ENCODE assay signal across 21 mouse cellular contexts in genomic region chr17:23877166-23877565, GRCm38 (mm10). TPM values are rescaled to one million over a fixed set of nuclear protein-coding genes. Genes with fewer than 3 reads are reported as not detected.
DNase-seq lines count a peak whose midpoint lies in the region; ATAC-seq lines count a peak whose summit lies in the region.
"Had no signal": no experiment of that assay in that cellular context is flagged by ENCODE, and none has a peak within 500 bp of the region (broad histone marks: within the 10 kb centered on the region; RNA-seq: fewer than 3 reads in every experiment).

No protein-coding gene starts in this region.

- WGBS in embryonic facial prominence, embryonic 14.5 days, result 71% methylated on average over 2 of the region's 2 CpGs
- 80% methylated on average over 2 of the region's 2 CpGs for WGBS in embryonic facial prominence, embryonic 10.5 days
- 77% methylated on average over 2 of the region's 2 CpGs for WGBS in hindbrain, embryonic 15.5 days
- 85% methylated on average over 2 of the region's 2 CpGs for WGBS in hindbrain, embryonic 12.5 days
- WGBS in midbrain, embryonic 15.5 days, result 67% methylated on average over 2 of the region's 2 CpGs
- WGBS in midbrain, embryonic 13.5 days, result 74% methylated on average over 2 of the region's 2 CpGs
- WGBS in stomach, embryonic 16.5 days, result 86% methylated on average over 2 of the region's 2 CpGs

- ATAC-seq in embryonic facial prominence, embryonic 14.5 days (ENCODE audit: low read depth), result peak; percentile 59; the same call in 1 of the 2 replicates
- ATAC-seq in hindbrain, embryonic 15.5 days (ENCODE audit: low FRiP score, low read depth), result peak; percentile 73
- ATAC-seq in hindbrain, embryonic 12.5 days (ENCODE audit: low FRiP score), result no peak
- peak; percentile 66; the same call in 1 of the 2 replicates for ATAC-seq in midbrain, embryonic 15.5 days (replicated peaks)
- ATAC-seq in midbrain, embryonic 13.5 days, result no peak
- ATAC-seq in stomach, embryonic 16.5 days (ENCODE audit: insufficient read depth, low FRiP score), result peak; percentile 42; the same call in 1 of the 2 replicates
- ATAC-seq: liver, postnatal 0 days had no signal

- H3K4me2 ChIP-seq in embryonic facial prominence, embryonic 14.5 days (ENCODE audit: low read depth, low read length), result no peak overlapping the region
- H3K4me2 ChIP-seq in hindbrain, embryonic 15.5 days, result no peak overlapping the region
- H3K4me2 ChIP-seq in hindbrain, embryonic 12.5 days (replicated peaks), result no peak overlapping the region
- H3K4me2 ChIP-seq in midbrain, embryonic 15.5 days, result no peak overlapping the region
- H3K4me2 ChIP-seq in midbrain, embryonic 13.5 days (replicated peaks), result no peak overlapping the region
- no peak overlapping the region for H3K4me2 ChIP-seq in stomach, embryonic 16.5 days (ENCODE audit: low read depth, low read length)

- H3K9ac ChIP-seq in embryonic facial prominence, embryonic 14.5 days (ENCODE audit: low read depth, low read length), result no peak overlapping the region
- no peak overlapping the region for H3K9ac ChIP-seq in hindbrain, embryonic 15.5 days
- H3K9ac ChIP-seq in hindbrain, embryonic 12.5 days, result no peak overlapping the region
- no peak overlapping the region for H3K9ac ChIP-seq in midbrain, embryonic 15.5 days
- no peak overlapping the region for H3K9ac ChIP-seq in midbrain, embryonic 13.5 days (replicated peaks)
- H3K9ac ChIP-seq in stomach, embryonic 16.5 days (ENCODE audit: low read length), result no peak overlapping the region
- H3K9ac ChIP-seq: liver, postnatal 0 days had no signal

- no peak overlapping the region for H3K4me3 ChIP-seq in embryonic facial prominence, embryonic 14.5 days (ENCODE audit: low read depth, low read length)
- H3K4me3 ChIP-seq in embryonic facial prominence, embryonic 10.5 days, result no peak overlapping the region
- no peak overlapping the region for H3K4me3 ChIP-seq in hindbrain, embryonic 15.5 days
- no peak overlapping the region for H3K4me3 ChIP-seq in hindbrain, embryonic 12.5 days
- H3K4me3 ChIP-seq in midbrain, embryonic 15.5 days, result no peak overlapping the region
- H3K4me3 ChIP-seq in midbrain, embryonic 13.5 days (replicated peaks), result no peak overlapping the region
- no peak overlapping the region for H3K4me3 ChIP-seq in stomach, embryonic 16.5 days (replicated peaks; ENCODE audit: low read length)
- H3K4me3 ChIP-seq: left cerebral cortex, adult 2 months had no signal

- peak; percentile 39 for DNase-seq in embryonic facial prominence, embryonic 14.5 days (ENCODE audit: low spot score)
- no peak for DNase-seq in embryonic facial prominence, embryonic 10.5 days (ENCODE audit: low spot score)
- no peak for DNase-seq in adrenal gland, postnatal 36 days
- DNase-seq: adrenal gland, postnatal 10 days; cerebellum, postnatal 14 days; heart, postnatal 36 days; kidney, adult 18-20 months; kidney, postnatal 14 days; liver, postnatal 0 days; thymus, postnatal 36 days had no signal

- no peaks in the 10 kb centered on the region for H3K4me1 ChIP-seq in embryonic facial prominence, embryonic 14.5 days (ENCODE audit: control insufficient read depth, insufficient read depth, low read length)
- H3K4me1 ChIP-seq in embryonic facial prominence, embryonic 10.5 days, result no peaks in the 10 kb centered on the region
- no peaks in the 10 kb centered on the region for H3K4me1 ChIP-seq in hindbrain, embryonic 15.5 days (replicated peaks)
- no peaks in the 10 kb centered on the region for H3K4me1 ChIP-seq in hindbrain, embryonic 12.5 days
- no peaks in the 10 kb centered on the region for H3K4me1 ChIP-seq in midbrain, embryonic 15.5 days
- H3K4me1 ChIP-seq in midbrain, embryonic 13.5 days (replicated peaks), result no peaks in the 10 kb centered on the region
- no peaks in the 10 kb centered on the region for H3K4me1 ChIP-seq in stomach, embryonic 16.5 days (ENCODE audit: control insufficient read depth, insufficient read depth, low read length)

- H3K27ac ChIP-seq in embryonic facial prominence, embryonic 14.5 days (replicated peaks; ENCODE audit: low read depth, low read length), result no peak overlapping the region
- no peak overlapping the region for H3K27ac ChIP-seq in embryonic facial prominence, embryonic 10.5 days (replicated peaks)
- no peak overlapping the region for H3K27ac ChIP-seq in hindbrain, embryonic 15.5 days (replicated peaks)
- no peak overlapping the region for H3K27ac ChIP-seq in hindbrain, embryonic 12.5 days
- no peak overlapping the region for H3K27ac ChIP-seq in midbrain, embryonic 15.5 days
- H3K27ac ChIP-seq in midbrain, embryonic 13.5 days, result no peak overlapping the region
- H3K27ac ChIP-seq in stomach, embryonic 16.5 days (ENCODE audit: low read length), result no peak overlapping the region
- H3K27ac ChIP-seq: left cerebral cortex, adult 2 months had no signal

- H3K36me3 ChIP-seq in embryonic facial prominence, embryonic 14.5 days (ENCODE audit: control insufficient read depth, insufficient read depth, low read length), result no peaks in the 10 kb centered on the region
- H3K36me3 ChIP-seq in embryonic facial prominence, embryonic 10.5 days (replicated peaks), result no peaks in the 10 kb centered on the region
- H3K36me3 ChIP-seq in hindbrain, embryonic 15.5 days, result no peaks in the 10 kb centered on the region
- H3K36me3 ChIP-seq in hindbrain, embryonic 12.5 days, result no peaks in the 10 kb centered on the region
- no peaks in the 10 kb centered on the region for H3K36me3 ChIP-seq in midbrain, embryonic 15.5 days (replicated peaks)
- H3K36me3 ChIP-seq in midbrain, embryonic 13.5 days, result no peaks in the 10 kb centered on the region
- no peaks in the 10 kb centered on the region for H3K36me3 ChIP-seq in stomach, embryonic 16.5 days (ENCODE audit: control insufficient read depth, insufficient read depth, low read length)

- no peaks in the 10 kb centered on the region for H3K27me3 ChIP-seq in embryonic facial prominence, embryonic 14.5 days (replicated peaks; ENCODE audit: control insufficient read depth, insufficient read depth, low read length)
- H3K27me3 ChIP-seq in embryonic facial prominence, embryonic 10.5 days (replicated peaks; ENCODE audit: low read depth, poor library complexity, severe bottlenecking), result no peaks in the 10 kb centered on the region
- no peaks in the 10 kb centered on the region for H3K27me3 ChIP-seq in hindbrain, embryonic 15.5 days
- no peaks in the 10 kb centered on the region for H3K27me3 ChIP-seq in hindbrain, embryonic 12.5 days
- H3K27me3 ChIP-seq in midbrain, embryonic 15.5 days (replicated peaks), result no peaks in the 10 kb centered on the region
- no peaks in the 10 kb centered on the region for H3K27me3 ChIP-seq in midbrain, embryonic 13.5 days
- H3K27me3 ChIP-seq in stomach, embryonic 16.5 days (ENCODE audit: control insufficient read depth, insufficient read depth, low read length), result no peaks in the 10 kb centered on the region

- no peaks in the 10 kb centered on the region for H3K9me3 ChIP-seq in embryonic facial prominence, embryonic 14.5 days (ENCODE audit: control insufficient read depth, low read length)
- H3K9me3 ChIP-seq in embryonic facial prominence, embryonic 10.5 days, result no peaks in the 10 kb centered on the region
- H3K9me3 ChIP-seq in hindbrain, embryonic 15.5 days, result no peaks in the 10 kb centered on the region
- no peaks in the 10 kb centered on the region for H3K9me3 ChIP-seq in hindbrain, embryonic 12.5 days (replicated peaks)
- no peaks in the 10 kb centered on the region for H3K9me3 ChIP-seq in midbrain, embryonic 15.5 days
- H3K9me3 ChIP-seq in midbrain, embryonic 13.5 days, result no peaks in the 10 kb centered on the region
- H3K9me3 ChIP-seq in stomach, embryonic 16.5 days (replicated peaks; ENCODE audit: control insufficient read depth, low read length), result no peaks in the 10 kb centered on the region

RNA-seq across cellular contexts. Expression of gene Dcpp1, which starts 3.5 kb away (rescaled TPM):
- polyA plus RNA-seq in embryonic facial prominence, embryonic 14.5 days (2014; fragmentation: Nextera tagmentation; extraction: Ambion mirVana), result 2.3 and 6.8 TPM in 2 replicates
- polyA plus RNA-seq in embryonic facial prominence, embryonic 10.5 days (2016; fragmentation: Nextera tagmentation; extraction: Ambion mirVana), result not detected in 2 replicates
- polyA plus RNA-seq in hindbrain, embryonic 15.5 days (2015; fragmentation: Nextera tagmentation; extraction: Ambion mirVana), result not detected in 2 replicates
- polyA plus RNA-seq in hindbrain, embryonic 12.5 days (2016; fragmentation: Nextera tagmentation; extraction: Ambion mirVana), result not detected in 2 replicates
- not detected in 2 replicates for polyA plus RNA-seq in midbrain, embryonic 15.5 days (2015; fragmentation: Nextera tagmentation; extraction: Ambion mirVana)
- not detected in 2 replicates for polyA plus RNA-seq in midbrain, embryonic 13.5 days (2015; fragmentation: Nextera tagmentation; extraction: Ambion mirVana)
- not detected in 2 replicates for polyA plus RNA-seq in stomach, embryonic 16.5 days (2015; fragmentation: Nextera tagmentation; extraction: Ambion mirVana)
- total RNA-seq in adrenal gland, postnatal 36 days (2021), result not detected
- total RNA-seq: adrenal gland, postnatal 10 days; gastrocnemius, adult 18-20 months; heart, adult 8-10 months; heart, postnatal 36 days; left cerebral cortex, adult 2 months had no signal
- polyA plus RNA-seq: embryonic facial prominence, embryonic 11.5 days; limb, embryonic 14.5 days; liver, postnatal 0 days; neural tube, embryonic 11.5 days had no signal

RNA-seq across cellular contexts. Expression of gene Dcpp2, which starts 3.5 kb away (rescaled TPM):
- polyA plus RNA-seq in embryonic facial prominence, embryonic 14.5 days (2014; fragmentation: Nextera tagmentation; extraction: Ambion mirVana), result not detected in 2 replicates
- not detected in 2 replicates for polyA plus RNA-seq in embryonic facial prominence, embryonic 10.5 days (2016; fragmentation: Nextera tagmentation; extraction: Ambion mirVana)
- polyA plus RNA-seq in hindbrain, embryonic 15.5 days (2015; fragmentation: Nextera tagmentation; extraction: Ambion mirVana), result not detected in 2 replicates
- not detected in 2 replicates for polyA plus RNA-seq in hindbrain, embryonic 12.5 days (2016; fragmentation: Nextera tagmentation; extraction: Ambion mirVana)
- not detected in 2 replicates for polyA plus RNA-seq in midbrain, embryonic 15.5 days (2015; fragmentation: Nextera tagmentation; extraction: Ambion mirVana)
- polyA plus RNA-seq in midbrain, embryonic 13.5 days (2015; fragmentation: Nextera tagmentation; extraction: Ambion mirVana), result not detected in 2 replicates
- not detected in 2 replicates for polyA plus RNA-seq in stomach, embryonic 16.5 days (2015; fragmentation: Nextera tagmentation; extraction: Ambion mirVana)
- not detected for total RNA-seq in adrenal gland, postnatal 36 days (2021)
- total RNA-seq: adrenal gland, postnatal 10 days; gastrocnemius, adult 18-20 months; heart, adult 8-10 months; heart, postnatal 36 days; left cerebral cortex, adult 2 months had no signal
- polyA plus RNA-seq: embryonic facial prominence, embryonic 11.5 days; limb, embryonic 14.5 days; liver, postnatal 0 days; neural tube, embryonic 11.5 days had no signal

RNA-seq across cellular contexts. Expression of gene Prss21, which starts 9.3 kb away (rescaled TPM):
- polyA plus RNA-seq in embryonic facial prominence, embryonic 14.5 days (2014; fragmentation: Nextera tagmentation; extraction: Ambion mirVana), result not detected in 2 replicates
- not detected in 2 replicates for polyA plus RNA-seq in embryonic facial prominence, embryonic 10.5 days (2016; fragmentation: Nextera tagmentation; extraction: Ambion mirVana)
- not detected in 2 replicates for polyA plus RNA-seq in hindbrain, embryonic 15.5 days (2015; fragmentation: Nextera tagmentation; extraction: Ambion mirVana)
- not detected in 2 replicates for polyA plus RNA-seq in hindbrain, embryonic 12.5 days (2016; fragmentation: Nextera tagmentation; extraction: Ambion mirVana)
- not detected in 2 replicates for polyA plus RNA-seq in midbrain, embryonic 15.5 days (2015; fragmentation: Nextera tagmentation; extraction: Ambion mirVana)
- not detected in 2 replicates for polyA plus RNA-seq in midbrain, embryonic 13.5 days (2015; fragmentation: Nextera tagmentation; extraction: Ambion mirVana)
- polyA plus RNA-seq in stomach, embryonic 16.5 days (2015; fragmentation: Nextera tagmentation; extraction: Ambion mirVana), result not detected in 2 replicates
- not detected for total RNA-seq in adrenal gland, postnatal 36 days (2021)
- total RNA-seq: adrenal gland, postnatal 10 days; gastrocnemius, adult 18-20 months; heart, adult 8-10 months; heart, postnatal 36 days; left cerebral cortex, adult 2 months had no signal
- polyA plus RNA-seq: embryonic facial prominence, embryonic 11.5 days; limb, embryonic 14.5 days; liver, postnatal 0 days; neural tube, embryonic 11.5 days had no signal

RNA-seq across cellular contexts. Expression of gene Prss41, which starts 33.2 kb away (rescaled TPM):
- polyA plus RNA-seq in embryonic facial prominence, embryonic 14.5 days (2014; fragmentation: Nextera tagmentation; extraction: Ambion mirVana), result 0.64 and 1.1 TPM in 2 replicates
- 3.2 and 3.6 TPM in 2 replicates for polyA plus RNA-seq in embryonic facial prominence, embryonic 10.5 days (2016; fragmentation: Nextera tagmentation; extraction: Ambion mirVana)
- 1.3 and 1.8 TPM in 2 replicates for polyA plus RNA-seq in hindbrain, embryonic 15.5 days (2015; fragmentation: Nextera tagmentation; extraction: Ambion mirVana)
- 0.72 and 1.3 TPM in 2 replicates for polyA plus RNA-seq in hindbrain, embryonic 12.5 days (2016; fragmentation: Nextera tagmentation; extraction: Ambion mirVana)
- polyA plus RNA-seq in midbrain, embryonic 15.5 days (2015; fragmentation: Nextera tagmentation; extraction: Ambion mirVana), result 1.4 and 1.6 TPM in 2 replicates
- polyA plus RNA-seq in midbrain, embryonic 13.5 days (2015; fragmentation: Nextera tagmentation; extraction: Ambion mirVana), result 0.94 and 1.5 TPM in 2 replicates
- polyA plus RNA-seq in stomach, embryonic 16.5 days (2015; fragmentation: Nextera tagmentation; extraction: Ambion mirVana), result 2.6 and 3.3 TPM in 2 replicates
- under 1 TPM; 0.36 to 0.89 TPM for total RNA-seq in adrenal gland, postnatal 36 days (2021)
- total RNA-seq: gastrocnemius, adult 18-20 months; heart, postnatal 36 days had no signal

RNA-seq across cellular contexts. Expression of gene Prss32, which starts 33.5 kb away (rescaled TPM):
- polyA plus RNA-seq in embryonic facial prominence, embryonic 14.5 days (2014; fragmentation: Nextera tagmentation; extraction: Ambion mirVana), result 0.25 TPM in 1 of 2 replicates, not detected in the other
- polyA plus RNA-seq in embryonic facial prominence, embryonic 10.5 days (2016; fragmentation: Nextera tagmentation; extraction: Ambion mirVana), result 0.45 TPM in 1 of 2 replicates, not detected in the other
- not detected in 2 replicates for polyA plus RNA-seq in hindbrain, embryonic 15.5 days (2015; fragmentation: Nextera tagmentation; extraction: Ambion mirVana)
- polyA plus RNA-seq in hindbrain, embryonic 12.5 days (2016; fragmentation: Nextera tagmentation; extraction: Ambion mirVana), result not detected in 2 replicates
- not detected in 2 replicates for polyA plus RNA-seq in midbrain, embryonic 15.5 days (2015; fragmentation: Nextera tagmentation; extraction: Ambion mirVana)
- not detected in 2 replicates for polyA plus RNA-seq in midbrain, embryonic 13.5 days (2015; fragmentation: Nextera tagmentation; extraction: Ambion mirVana)
- 7.8 and 10.4 TPM in 2 replicates for polyA plus RNA-seq in stomach, embryonic 16.5 days (2015; fragmentation: Nextera tagmentation; extraction: Ambion mirVana)
- not detected for total RNA-seq in adrenal gland, postnatal 36 days (2021)
- total RNA-seq: adrenal gland, postnatal 10 days; gastrocnemius, adult 18-20 months; heart, adult 8-10 months; heart, postnatal 36 days; left cerebral cortex, adult 2 months had no signal
- polyA plus RNA-seq: embryonic facial prominence, embryonic 11.5 days; limb, embryonic 14.5 days; liver, postnatal 0 days; neural tube, embryonic 11.5 days had no signal

Comparison
In these comparisons a context has a peak if more than half of its experiments do, and no peak if none do; other contexts are left out.
1. ATAC-seq: peak in embryonic facial prominence, embryonic 14.5 days (single experiment), hindbrain, embryonic 15.5 days (single experiment), midbrain, embryonic 15.5 days (single experiment) and stomach, embryonic 16.5 days (single experiment); none in hindbrain, embryonic 12.5 days (single experiment) and midbrain, embryonic 13.5 days (single experiment).